Mouse (Mus musculus) kidney, embryonic 15.5 days (tissue): Measurements from ENCODE around the gene Ntf5. TPM values are rescaled to one million over a fixed set of nuclear protein-coding genes. Genes with fewer than 3 reads are reported as not detected.

Source experiments
- ATAC-seq: fragments of 200-750 bp; cut with Nextera tagmentation; replicated peaks from 2 replicates; pipeline ENCODE4 v1.8.0; 2017; ENCODE audit warnings: moderate TSS enrichment; ENCODE audit not compliant: low FRiP score
- H3K27ac ChIP-seq: fragments of 300-500 bp; sonication (generic); 2 replicates; pipeline ENCODE4 v1.5.1; 2015; ENCODE audit warnings: mild to moderate bottlenecking, inconsistent platforms
- H3K27me3 ChIP-seq: fragments of 300-500 bp; sonication (generic); 2 replicates; pipeline ENCODE4 v1.6.1; 2015; ENCODE audit warnings: inconsistent platforms
- H3K36me3 ChIP-seq: fragments of 300-500 bp; sonication (generic); 2 replicates; pipeline ENCODE4 v1.6.1; 2015; ENCODE audit warnings: inconsistent platforms
- H3K4me1 ChIP-seq: fragments of 300-500 bp; sonication (generic); 2 replicates; pipeline ENCODE4 v1.6.1; 2015; ENCODE audit warnings: inconsistent platforms
- H3K4me2 ChIP-seq: fragments of 300-500 bp; sonication (generic); 2 replicates; pipeline ENCODE4 v1.6.1; 2015; ENCODE audit warnings: moderate library complexity, mild to moderate bottlenecking, inconsistent platforms
- H3K4me3 ChIP-seq: fragments of 300-500 bp; sonication (generic); replicated peaks from 2 replicates; pipeline ENCODE4 v1.5.1; 2015; ENCODE audit warnings: mild to moderate bottlenecking, inconsistent platforms
- H3K9ac ChIP-seq: fragments of 300-500 bp; sonication (generic); 2 replicates; pipeline ENCODE4 v1.6.1; 2015; ENCODE audit warnings: mild to moderate bottlenecking, inconsistent platforms
- H3K9me3 ChIP-seq: fragments of 300-500 bp; sonication (generic); replicated peaks from 2 replicates; pipeline ENCODE4 v1.6.1; 2016; ENCODE audit warnings: inconsistent platforms
- WGBS: fragments of 180-500 bp; shearing (Covaris S2); methylation state at CpG from one replicate; pipeline ENCODE4 v1.1.7; 2015; ENCODE audit warnings: mixed read lengths; 5-methylcytosine and 5-hydroxymethylcytosine counted together
- polyA plus RNA-seq: library from polyadenylated mRNA; unstranded; fragments of >200 nt; fragmentation: Nextera tagmentation; extraction: Ambion mirVana; gene quantifications from 2 replicates; pipeline ENCODE4 v1.2.1, GENCODE M21; 2015

The Ntf5 gene
- polyA plus RNA-seq, 1 experiment from 2014 or later, result 1.4 TPM

GRCm38 (mm10) chr7:45406157-45407156, 7.0 kb upstream of the Ntf5 start:
- Histone ChIP-seq H3K36me3 (no peaks in the 10 kb centered on the region), H3K4me1 (peaks cover 19% of the 10 kb centered on the region), H3K9me3 (no peaks in the 10 kb centered on the region), H3K4me3 (peak overlapping the region; percentile 45), H3K27ac (no peak overlapping the region), H3K27me3 (peaks cover 67% of the 10 kb centered on the region), H3K9ac (no peak overlapping the region; the same call in 1 of the 2 replicates), H3K4me2 (peak overlapping the region; percentile 82)
- no peak for ATAC-seq
- WGBS, result 1% methylated on average over 111 of the region's 114 CpGs

- no peak overlapping the region for H3K4me3 ChIP-seq
- 83% methylated on average over 10 of the region's 10 CpGs for WGBS
- H3K4me2 ChIP-seq, result no peak overlapping the region
- no peak overlapping the region for H3K9ac ChIP-seq
- peaks cover 19% of the 10 kb centered on the region for H3K4me1 ChIP-seq
- ATAC-seq, result no peak
- peaks cover 79% of the 10 kb centered on the region for H3K27me3 ChIP-seq
- no peaks in the 10 kb centered on the region for H3K36me3 ChIP-seq
- no peaks in the 10 kb centered on the region for H3K9me3 ChIP-seq
- no peak overlapping the region for H3K27ac ChIP-seq
Observed at GRCm38 (mm10) chr7:45407836-45408235, 5.7 kb upstream of the Ntf5 start.

DNA sequence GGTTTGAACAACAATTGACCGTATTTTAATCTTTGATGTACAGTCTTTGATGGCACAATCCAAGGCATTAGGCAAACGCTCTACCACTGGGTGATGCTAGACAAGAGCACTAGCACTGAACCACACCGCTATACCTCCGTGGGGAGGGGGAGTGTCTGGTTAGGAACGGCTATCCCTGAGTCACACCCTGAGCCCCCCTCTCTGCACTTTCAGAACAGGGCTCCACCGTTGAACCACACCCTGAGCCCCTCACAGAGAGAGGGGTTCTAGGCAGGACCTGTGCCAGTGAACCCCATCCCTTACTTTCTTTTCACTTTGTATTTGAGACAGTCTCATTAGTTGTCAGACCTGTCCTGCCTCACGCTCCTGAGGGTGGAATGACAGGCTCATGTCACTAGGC, 5.1 kb upstream of the Ntf5 start:
- WGBS, result 70% methylated on average over 7 of the region's 7 CpGs
- no peak for ATAC-seq
- no peak overlapping the region for H3K4me2 ChIP-seq

GRCm38 (mm10) chr7:45408949-45409348, 4.5 kb upstream of the Ntf5 start:
- Histone ChIP-seq H3K9me3 (no peaks in the 10 kb centered on the region), H3K27me3 (peaks cover 88% of the 10 kb centered on the region), H3K4me1 (peaks cover 30% of the 10 kb centered on the region), H3K27ac (no peak overlapping the region), H3K4me2 (no peak overlapping the region), H3K36me3 (no peaks in the 10 kb centered on the region), H3K9ac (no peak overlapping the region), H3K4me3 (no peak overlapping the region)
- no peak for ATAC-seq
- WGBS, result 87% methylated on average over 17 of the region's 17 CpGs

More for the DNA sequence above, 5.1 kb upstream of the Ntf5 start:
- H3K9me3 ChIP-seq, result no peaks in the 10 kb centered on the region
- H3K4me1 ChIP-seq, result peaks cover 24% of the 10 kb centered on the region
- peaks cover 84% of the 10 kb centered on the region for H3K27me3 ChIP-seq
- no peak overlapping the region for H3K27ac ChIP-seq
- H3K9ac ChIP-seq, result no peak overlapping the region
- H3K36me3 ChIP-seq, result no peaks in the 10 kb centered on the region
- no peak overlapping the region for H3K4me3 ChIP-seq

- no peaks in the 10 kb centered on the region for H3K9me3 ChIP-seq
- no peak overlapping the region for H3K4me3 ChIP-seq
- no peak overlapping the region for H3K9ac ChIP-seq
- H3K4me1 ChIP-seq, result peaks cover 37% of the 10 kb centered on the region
- no peak for ATAC-seq
- H3K36me3 ChIP-seq, result no peaks in the 10 kb centered on the region
- 87% methylated on average over 8 of the region's 8 CpGs for WGBS
- H3K27ac ChIP-seq, result no peak overlapping the region
- peaks cover 95% of the 10 kb centered on the region for H3K27me3 ChIP-seq
- no peak overlapping the region for H3K4me2 ChIP-seq
Observed at GRCm38 (mm10) chr7:45409497-45410163, 3.9 kb upstream of the Ntf5 start.

- Histone ChIP-seq H3K4me3 (no peak overlapping the region), H3K4me1 (peaks cover 34% of the 10 kb centered on the region), H3K27me3 (peaks cover 97% of the 10 kb centered on the region), H3K36me3 (no peaks in the 10 kb centered on the region), H3K9ac (no peak overlapping the region), H3K27ac (no peak overlapping the region), H3K4me2 (no peak overlapping the region), H3K9me3 (no peaks in the 10 kb centered on the region)
- WGBS, result 87% methylated on average over 2 of the region's 2 CpGs
- ATAC-seq, result no peak
Observed at GRCm38 (mm10) chr7:45412421-45412820, 1.1 kb upstream of the Ntf5 start.

GRCm38 (mm10) chr7:45413864-45414739, 607 bp downstream of the Ntf5 start:
- peaks cover 97% of the 10 kb centered on the region for H3K27me3 ChIP-seq
- peak overlapping the region; percentile 55 for H3K4me3 ChIP-seq
- peaks cover 45% of the 10 kb centered on the region for H3K4me1 ChIP-seq
- 2% methylated on average over 27 of the region's 27 CpGs for WGBS
- peak overlapping the region; percentile 92 for H3K4me2 ChIP-seq
- H3K9ac ChIP-seq, result peak overlapping the region; percentile 52
- no peaks in the 10 kb centered on the region for H3K36me3 ChIP-seq
- H3K27ac ChIP-seq, result peak overlapping the region; percentile 42; the same call in 1 of the 2 replicates
- no peaks in the 10 kb centered on the region for H3K9me3 ChIP-seq
- ATAC-seq, result peak; percentile 31

DNA sequence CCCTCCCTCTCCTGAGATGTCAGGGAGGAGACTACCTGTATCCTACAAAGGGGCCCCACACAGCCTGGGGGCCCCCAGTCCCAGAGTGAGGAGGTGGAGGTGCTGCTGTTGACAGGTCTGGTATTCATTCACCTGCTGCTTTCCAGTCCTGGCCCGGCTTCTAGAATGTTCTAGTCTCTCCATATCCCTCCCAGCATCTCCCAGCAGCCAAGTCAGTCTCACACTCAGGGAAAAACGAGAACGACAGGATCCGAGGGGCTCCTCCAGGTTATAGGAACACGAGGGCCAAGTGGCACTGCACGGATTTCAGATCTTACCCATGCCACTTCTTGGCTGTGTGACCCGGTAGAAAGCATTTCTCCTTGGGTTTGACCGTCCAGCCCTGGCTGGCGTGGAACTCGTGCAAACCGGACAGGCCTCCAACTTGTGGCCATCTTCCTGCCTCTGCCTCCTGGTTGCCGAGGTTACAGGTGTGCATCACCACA, 1.3 kb downstream of the Ntf5 start:
- Histone ChIP-seq H3K4me1 (peaks cover 46% of the 10 kb centered on the region), H3K9ac (no peak overlapping the region), H3K27ac (no peak overlapping the region), H3K4me3 (no peak overlapping the region; the same call in 1 of the 2 replicates), H3K4me2 (peak overlapping the region; percentile 92), H3K36me3 (no peaks in the 10 kb centered on the region), H3K9me3 (no peaks in the 10 kb centered on the region), H3K27me3 (peaks cover 97% of the 10 kb centered on the region)
- WGBS, result 43% methylated on average over 12 of the region's 12 CpGs
- ATAC-seq, result no peak

GRCm38 (mm10) chr7:45415636-45416035, 2.1 kb downstream of the Ntf5 start:
- H3K4me2 ChIP-seq, result peak overlapping the region; percentile 52
- WGBS, result 9% methylated on average over 37 of the region's 37 CpGs
- peak overlapping the region; percentile 29 for H3K4me3 ChIP-seq
- no peak for ATAC-seq
- no peak overlapping the region for H3K27ac ChIP-seq
- no peaks in the 10 kb centered on the region for H3K9me3 ChIP-seq
- H3K27me3 ChIP-seq, result peaks cover 97% of the 10 kb centered on the region
- H3K36me3 ChIP-seq, result peaks cover under 1% of the 10 kb centered on the region
- peaks cover 54% of the 10 kb centered on the region for H3K4me1 ChIP-seq
- peak overlapping the region; percentile 26; the same call in 1 of the 2 replicates for H3K9ac ChIP-seq

DNA sequence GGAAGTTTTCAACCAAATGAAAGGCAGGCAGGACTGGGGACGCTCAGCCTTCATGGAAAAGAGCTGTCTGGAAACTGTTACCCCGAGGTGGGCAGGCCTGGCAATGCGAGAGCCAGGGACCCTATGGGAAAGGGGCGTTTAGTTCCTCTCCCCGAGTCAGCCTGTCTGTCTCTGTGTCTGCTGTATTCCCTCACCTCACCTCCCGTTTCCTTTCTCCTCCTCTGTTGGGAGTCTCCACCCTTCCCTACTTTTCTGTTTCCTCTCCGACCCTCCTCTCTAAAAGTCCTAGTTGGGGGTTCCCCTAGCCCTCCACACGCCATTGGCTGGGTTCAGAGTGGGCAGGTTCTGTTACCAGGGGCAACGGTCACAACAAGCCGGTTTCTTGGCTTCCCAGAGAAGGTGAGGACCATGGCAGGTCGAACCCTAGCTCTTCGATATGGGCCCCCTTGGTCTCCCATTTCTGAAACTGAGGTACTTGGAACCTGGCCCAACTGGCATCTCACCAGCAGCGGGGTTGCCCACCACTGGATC, 4.5 kb downstream of the Ntf5 start:
- H3K36me3 ChIP-seq, result peaks cover 25% of the 10 kb centered on the region
- no peak overlapping the region for H3K4me3 ChIP-seq
- H3K27me3 ChIP-seq, result peaks cover 81% of the 10 kb centered on the region
- H3K9ac ChIP-seq, result 0 out of 2 replicates have a peak overlapping the region, but pooled peaks have one; percentile 14
- ATAC-seq, result no peak
- peaks cover 52% of the 10 kb centered on the region for H3K4me1 ChIP-seq
- no peak overlapping the region for H3K27ac ChIP-seq
- WGBS, result 8% methylated on average over 13 of the region's 13 CpGs
- H3K4me2 ChIP-seq, result peak overlapping the region; percentile 23; the same call in 1 of the 2 replicates
- no peaks in the 10 kb centered on the region for H3K9me3 ChIP-seq
